Mouse (Mus musculus) T-helper 1 cell (primary cell): ENCODE results near the gene Snx22.

Experiments
- in situ Hi-C: fragments of 300-600 bp; cut with MboI, MseI; formaldehyde crosslinking; loops from one replicate; pipeline ENCODE4 v1.15.1; 2025; ENCODE audit warnings: high pct_unique_total_duplicates

Snx22 gene

DNA sequence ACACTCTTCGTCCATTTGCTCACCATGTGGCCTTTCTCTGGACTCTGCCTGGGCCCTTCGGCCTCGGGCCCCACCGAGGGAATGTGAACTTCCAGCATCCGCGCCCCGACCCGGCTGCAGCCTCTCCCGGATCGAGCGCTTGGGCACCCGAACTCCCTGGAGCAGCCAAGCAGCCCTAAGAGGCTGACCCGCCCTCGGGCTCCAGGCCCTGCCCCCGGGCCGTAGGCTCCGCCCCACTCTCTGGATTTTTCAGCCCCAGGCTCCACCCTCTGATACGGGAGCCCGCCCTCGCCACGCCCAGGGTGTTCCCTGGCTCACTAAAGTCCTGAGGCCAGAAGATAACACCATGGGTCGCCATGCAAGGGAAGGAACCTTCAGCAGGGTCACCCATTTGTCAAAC is at the start of gene Snx22:
Snx22 (minus strand) TSS at position 137 of the 400 bp plus-strand sequence.
- in situ Hi-C loops = no loop called here

- in situ Hi-C loops = no loop called here
These were observed 47.4 kb upstream of the Snx22 start for GRCm38 (mm10) chr9:66116890-66117289.

DNA sequence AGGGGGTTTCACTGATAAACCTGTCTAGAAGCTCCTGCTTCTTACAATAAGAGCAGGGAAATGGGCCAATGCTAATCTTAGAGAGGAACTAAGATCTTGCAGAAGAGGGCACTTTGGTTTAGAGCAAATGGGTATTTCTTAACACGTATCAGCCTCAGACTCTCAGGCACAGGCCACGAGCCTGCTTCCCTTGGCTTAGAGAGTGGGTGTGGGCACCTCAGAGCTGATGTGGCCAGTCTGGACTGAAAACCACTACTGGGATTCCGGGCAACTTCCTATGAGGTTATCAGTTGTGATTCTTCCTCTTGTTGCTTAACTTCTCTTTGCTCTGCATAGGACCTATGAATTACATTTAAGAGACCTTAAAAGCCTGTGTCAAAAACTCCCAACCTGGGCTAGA is 44.8 kb upstream of the Snx22 start:
- in situ Hi-C loops = no loop called here

GRCm38 (mm10) chr9:66110611-66111379 is 41.3 kb upstream of the Snx22 start:
- in situ Hi-C loops = no loop called here

DNA sequence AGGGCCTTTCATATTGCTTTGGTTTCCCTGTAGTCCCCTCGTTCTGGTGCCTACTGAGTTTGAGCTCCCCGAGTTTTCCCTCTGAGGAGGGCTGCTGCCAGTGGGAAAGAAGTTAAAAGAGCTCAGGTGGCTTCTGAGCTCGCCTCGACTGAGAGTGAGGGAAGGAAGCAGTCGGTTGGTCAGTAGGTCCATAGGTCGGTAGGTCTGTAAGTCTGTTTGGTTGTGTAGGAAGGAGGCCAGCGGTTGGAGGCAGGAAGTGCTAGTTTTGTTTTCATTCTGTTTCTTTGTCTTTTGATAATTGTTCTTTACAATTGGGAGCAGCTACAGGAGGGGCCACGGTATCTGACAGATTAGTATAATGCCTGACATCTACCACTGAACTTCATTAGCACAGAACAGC is 40.6 kb upstream of the Snx22 start:
- in situ Hi-C loops = no loop called here

DNA sequence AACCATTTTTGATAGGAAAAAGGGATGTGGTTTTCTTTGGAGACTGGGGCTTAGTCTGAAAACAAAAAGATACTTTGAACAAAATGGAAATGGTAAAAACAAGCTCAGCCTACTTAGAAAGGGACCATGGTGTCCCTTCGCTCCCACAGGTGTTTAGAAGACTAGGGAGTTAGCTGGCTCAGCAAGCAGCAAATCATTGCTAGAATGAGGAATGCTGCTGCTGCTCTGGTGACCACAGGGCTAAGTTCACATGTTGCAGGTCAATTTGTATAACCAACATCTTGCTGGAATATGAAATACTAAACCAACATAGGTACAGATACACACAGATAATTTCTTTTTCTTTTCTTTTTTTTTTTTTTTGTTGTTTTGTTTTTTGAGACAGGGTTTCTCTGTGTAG is 40.1 kb upstream of the Snx22 start:
- in situ Hi-C loops = no loop called here

DNA sequence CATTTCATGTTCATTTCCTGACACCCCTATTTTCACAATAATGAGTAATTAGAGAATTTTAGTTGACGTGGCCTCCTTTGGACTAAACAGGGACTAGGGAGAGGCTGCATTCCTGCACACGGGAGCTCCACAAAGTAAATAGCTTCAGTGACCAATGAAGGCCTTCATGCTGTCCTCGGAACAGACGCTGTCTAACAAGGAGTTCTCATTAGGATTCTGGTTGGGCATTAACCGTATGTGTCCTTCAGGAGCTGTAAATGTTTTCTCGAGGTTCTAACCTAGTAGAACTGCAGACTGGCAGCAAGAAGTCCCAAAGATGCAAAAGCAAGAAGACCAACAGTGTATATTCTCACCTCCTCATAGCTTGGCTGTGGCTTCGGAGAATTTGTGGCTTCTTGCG is 35.6 kb upstream of the Snx22 start:
- in situ Hi-C loops = no loop called here

DNA sequence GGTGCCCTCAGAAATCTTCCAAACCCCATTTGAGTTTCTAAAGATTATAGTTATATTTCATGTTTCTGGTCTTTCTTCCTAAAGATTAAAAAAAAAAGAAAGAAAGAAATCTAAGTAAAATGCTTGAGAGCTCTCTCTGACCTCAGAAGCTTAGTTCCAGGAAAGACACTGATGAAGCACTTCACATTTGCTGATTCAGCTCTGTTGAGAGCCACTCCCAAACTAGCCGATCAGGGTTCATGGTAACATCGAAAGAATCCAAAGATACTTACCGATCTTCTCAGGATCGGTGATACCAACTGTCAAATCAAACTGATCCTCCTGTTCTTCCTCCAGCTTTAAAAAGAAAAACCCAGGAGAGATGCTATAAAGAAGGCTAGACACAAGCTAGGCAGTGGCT is 35.1 kb upstream of the Snx22 start:
- in situ Hi-C loops = no loop called here

GRCm38 (mm10) chr9:66102668-66103067 is 33.1 kb upstream of the Snx22 start:
- in situ Hi-C loops = no loop called here

DNA sequence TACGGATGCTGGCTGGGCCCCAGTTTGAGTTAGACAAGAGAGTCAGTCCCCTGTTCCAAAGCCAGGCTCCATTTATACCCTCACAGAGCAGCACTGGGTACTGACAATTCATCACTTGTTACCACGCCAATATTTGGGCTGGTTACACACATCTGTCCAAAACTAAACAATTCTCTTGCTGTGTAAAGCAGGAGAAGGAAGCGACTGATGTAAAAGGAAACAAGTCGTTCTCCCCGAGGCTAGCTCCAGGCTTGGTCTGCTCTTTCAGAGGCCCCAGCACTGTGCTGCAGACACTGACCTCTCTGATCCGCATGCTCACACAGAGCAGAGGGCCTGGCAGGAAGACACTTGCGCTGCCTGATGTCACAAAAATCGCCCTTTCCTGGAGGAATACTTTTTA is 32.1 kb upstream of the Snx22 start:
- in situ Hi-C loops = no loop called here

DNA sequence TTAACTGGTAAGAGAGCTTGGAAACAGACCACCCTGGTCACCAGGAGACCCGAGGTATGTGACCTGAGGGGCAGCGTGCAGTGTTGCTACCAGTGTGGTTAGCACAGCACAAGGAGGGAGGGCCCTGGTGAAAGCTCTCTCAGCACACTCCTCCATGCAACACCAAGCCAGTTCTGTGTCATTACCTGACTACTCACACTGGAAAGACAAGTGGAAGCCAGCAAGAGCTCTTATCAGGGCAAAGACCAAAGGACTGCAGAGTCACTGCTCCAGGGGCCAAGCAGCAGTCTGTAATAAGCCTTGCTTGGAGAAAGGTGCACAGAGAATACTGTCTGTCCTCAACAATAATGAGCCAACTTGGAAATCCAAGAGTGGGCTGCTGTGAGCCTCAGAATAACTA is 23.1 kb upstream of the Snx22 start:
- in situ Hi-C loops = no loop called here

GRCm38 (mm10) chr9:66091327-66092231 is 22.1 kb upstream of the Snx22 start:
- in situ Hi-C loops = no loop called here

GRCm38 (mm10) chr9:66090593-66091244 is 21.2 kb upstream of the Snx22 start:
- in situ Hi-C loops = no loop called here

DNA sequence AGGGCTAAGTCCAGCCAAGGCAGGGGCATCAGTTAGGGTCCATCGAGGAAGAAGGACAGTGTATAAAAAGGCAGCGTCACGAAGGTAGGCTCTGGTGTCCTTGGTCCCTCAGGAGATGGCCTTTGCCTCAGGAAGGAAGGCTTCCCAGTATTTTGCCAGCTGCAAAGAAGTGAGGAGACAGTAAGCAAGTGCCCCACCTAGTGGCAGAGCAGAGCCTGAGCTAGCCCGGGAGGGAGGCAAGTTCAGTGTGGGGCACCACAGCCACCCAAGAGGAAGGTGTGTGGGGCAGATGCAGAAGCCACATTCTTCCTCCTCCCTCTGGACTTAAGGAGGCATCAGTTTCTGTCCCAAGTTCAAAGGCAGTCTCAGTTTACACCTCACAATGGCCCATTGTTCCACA is 18.9 kb upstream of the Snx22 start:
- in situ Hi-C loops = no loop called here

GRCm38 (mm10) chr9:66087062-66087461 is 17.5 kb upstream of the Snx22 start:
- in situ Hi-C loops = no loop called here

DNA sequence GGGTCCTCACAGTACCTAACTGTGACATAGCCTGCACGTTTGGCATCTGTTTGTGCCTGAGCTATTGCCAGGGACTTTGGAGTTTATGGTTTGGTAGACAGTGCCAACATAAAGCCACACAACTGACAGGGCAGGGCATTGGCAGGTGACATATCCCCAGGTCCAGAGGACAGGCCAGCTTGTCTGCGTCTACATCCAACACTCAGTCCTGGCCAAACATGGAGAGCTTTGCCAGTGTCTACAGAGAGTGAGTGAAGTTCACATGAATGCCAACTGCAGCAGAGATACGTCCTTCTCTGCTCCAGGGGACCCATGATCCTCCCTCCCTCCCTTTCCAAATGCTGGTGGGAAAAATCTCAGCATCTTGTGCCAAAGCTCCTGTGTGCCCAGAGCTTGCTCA is 14.7 kb upstream of the Snx22 start:
- in situ Hi-C loops = no loop called here

GRCm38 (mm10) chr9:66081999-66082398 is 12.5 kb upstream of the Snx22 start:
- in situ Hi-C loops = no loop called here

DNA sequence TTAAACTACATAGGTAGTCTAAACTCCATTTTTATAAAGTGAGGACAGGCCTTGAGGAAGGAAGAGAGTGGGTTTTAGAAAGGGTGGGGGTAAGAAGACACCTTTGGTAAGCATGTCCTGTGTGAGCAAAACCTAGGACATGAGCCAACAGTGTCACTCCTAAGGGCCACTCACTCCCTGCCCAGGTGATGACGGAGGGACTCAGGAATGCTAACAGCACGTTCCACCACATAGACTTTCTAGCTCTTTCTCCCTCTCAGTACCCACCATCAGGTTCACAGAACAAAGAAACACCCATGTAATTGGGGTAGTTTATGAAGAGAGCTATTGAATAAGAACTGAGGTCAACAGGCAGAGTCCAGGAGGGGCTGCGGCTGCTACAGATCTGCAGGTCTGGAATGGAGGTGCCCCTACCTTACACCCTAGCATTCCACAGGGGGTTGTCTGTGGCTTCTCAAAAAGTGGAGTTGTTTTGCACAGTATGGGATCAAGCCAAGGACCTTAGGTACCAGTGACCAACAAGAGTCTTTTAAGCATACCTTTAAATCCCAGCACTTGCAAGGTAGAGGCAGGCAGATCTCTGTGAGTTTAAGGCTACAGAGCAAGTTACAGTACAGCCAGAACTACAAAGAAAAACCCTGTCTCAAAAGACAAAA is 11.4 kb upstream of the Snx22 start:
- in situ Hi-C loops = no loop called here

DNA sequence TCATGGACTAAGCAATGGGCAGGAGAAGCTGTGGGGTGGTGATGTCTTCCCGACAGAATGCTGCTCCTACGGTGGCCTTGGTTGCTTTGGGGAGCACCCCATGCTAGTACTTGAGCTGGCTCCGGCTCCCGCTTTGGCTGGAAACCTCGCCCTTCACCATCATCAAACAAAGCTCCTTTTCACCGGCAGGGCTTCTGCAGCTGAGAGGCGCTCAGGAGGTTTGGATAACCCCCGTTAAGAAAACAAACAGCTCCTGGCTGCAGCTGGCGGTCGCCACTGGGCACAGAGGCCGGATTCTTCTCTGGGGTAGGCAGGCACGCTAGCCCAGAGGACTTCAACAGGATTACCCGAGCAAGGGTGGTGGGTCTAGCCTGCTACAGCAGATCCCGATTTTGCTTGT is 9.0 kb upstream of the Snx22 start:
- in situ Hi-C loops = no loop called here

DNA sequence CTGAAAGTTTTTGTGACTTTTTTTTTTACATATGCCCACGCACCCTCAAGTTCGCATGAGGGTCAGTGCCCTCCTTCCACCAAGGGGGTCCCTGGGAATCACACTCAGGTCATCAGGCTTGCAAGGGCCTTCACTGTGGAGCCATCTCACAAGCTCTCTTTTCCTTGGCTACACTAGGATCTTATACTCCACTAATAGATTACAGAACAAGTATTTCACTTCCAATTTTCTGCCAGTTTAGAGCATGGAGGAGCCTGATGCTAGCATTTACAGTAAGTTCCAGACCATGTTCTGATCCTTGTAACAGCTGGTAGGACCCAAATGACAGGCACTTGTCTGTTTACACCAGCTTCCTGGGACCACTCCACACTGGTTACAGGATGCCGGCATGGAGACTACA is 8.6 kb upstream of the Snx22 start:
- in situ Hi-C loops = no loop called here

GRCm38 (mm10) chr9:66072754-66073153 is 3.2 kb upstream of the Snx22 start:
- in situ Hi-C loops = no loop called here

GRCm38 (mm10) chr9:66070151-66070550 is 632 bp upstream of the Snx22 start:
- in situ Hi-C loops = no loop called here
